Mouse (Mus musculus): ENCODE data around the gene Gnas. TPM values are rescaled to one million over a fixed set of nuclear protein-coding genes. Genes with fewer than 3 reads are reported as not detected.

Gnas gene
- polyA plus RNA-seq, 1 experiment from 2014 or later = 1,252 TPM

- no peak overlapping the region for H3K27ac ChIP-seq (ENCODE audit: low read length)
- H3K9ac ChIP-seq (replicated peaks; ENCODE audit: low read depth) = no peak overlapping the region
- no peak for DNase-seq (ENCODE audit: low spot score)
- H3K4me3 ChIP-seq (ENCODE audit: low read depth, low read length) = no peak overlapping the region
- H3K27me3 ChIP-seq (replicated peaks; ENCODE audit: insufficient read depth, low read length) = no peaks in the 10 kb centered on the region
- no peak for ATAC-seq
- no peaks in the 10 kb centered on the region for H3K36me3 ChIP-seq (ENCODE audit: insufficient read depth, low read length)
- no peaks in the 10 kb centered on the region for H3K9me3 ChIP-seq (ENCODE audit: low read length)
- 76% methylated on average over 9 of the region's 9 CpGs for WGBS
- TF ChIP-seq CTCF (IDR thresholded peaks at IDR 0.05) = no peak
- TF ChIP-seq EP300 (IDR thresholded peaks at IDR 0.05) = no peak
- H3K4me1 ChIP-seq (ENCODE audit: insufficient read depth, low read depth, low read length) = no peaks in the 10 kb centered on the region
- no peak overlapping the region for H3K4me2 ChIP-seq (replicated peaks; ENCODE audit: low read depth, low read length)
These were observed 108.4 kb downstream of the Gnas start for GRCm38 (mm10) chr2:174392554-174392953.

GRCm38 (mm10) chr2:174393383-174393782 lies 109.3 kb downstream of the Gnas start:
- WGBS = 64% methylated on average over 5 of the region's 5 CpGs

More at GRCm38 (mm10) chr2:174393383-174393782, 109.3 kb downstream of the Gnas start:
- Histone ChIP-seq H3K4me2 (replicated peaks; ENCODE audit: low read depth, low read length) (no peak overlapping the region), H3K4me3 (ENCODE audit: low read depth, low read length) (no peak overlapping the region), H3K4me1 (ENCODE audit: insufficient read depth, low read depth, low read length) (no peaks in the 10 kb centered on the region), H3K36me3 (ENCODE audit: insufficient read depth, low read length) (no peaks in the 10 kb centered on the region), H3K9me3 (ENCODE audit: low read length) (no peaks in the 10 kb centered on the region), H3K9ac (replicated peaks; ENCODE audit: low read depth) (no peak overlapping the region), H3K27ac (ENCODE audit: low read length) (no peak overlapping the region), H3K27me3 (replicated peaks; ENCODE audit: insufficient read depth, low read length) (no peaks in the 10 kb centered on the region)
- TF ChIP-seq CTCF (IDR thresholded peaks at IDR 0.05) = no peak
- TF ChIP-seq EP300 (IDR thresholded peaks at IDR 0.05) = no peak
- no peak for ATAC-seq
- DNase-seq (ENCODE audit: low spot score) = no peak

MicroRNAs encoded within 50 kb of the gene (microRNA counts, 519-probe panel; counts per million panel counts)
- not detected for microRNA mmu-miR-296-3p
- 4,863 counts per million, percentile 56 among the panel's probes with 10 or more counts for microRNA mmu-miR-296-5p
- microRNA mmu-miR-298 = not detected

Small RNA genes lying within 50 kb of the gene (microRNA-seq; reads per million reads assigned to microRNA genes)
- not detected for gene Gm27591
- 884 reads per million, percentile 73 among the genes with 10 or more reads in this experiment for gene Mir296
- 549 reads per million, percentile 68 among the genes with 10 or more reads in this experiment for gene Mir298

Other genes starting within 250 kb of the Gnas start
- 5.2 and 7.3 TPM in 2 replicates for gene Stx16, start 208.0 kb upstream of the Gnas start, polyA plus RNA-seq (2015; fragmentation: Nextera tagmentation; extraction: Ambion mirVana)
- gene Npepl1, start 174.0 kb upstream of the Gnas start, polyA plus RNA-seq (2015; fragmentation: Nextera tagmentation; extraction: Ambion mirVana) = 58.0 and 60.2 TPM in 2 replicates
- 4.8 and 9.6 TPM in 2 replicates for gene Gm20721, start 62.4 kb downstream of the Gnas start, polyA plus RNA-seq (2015; fragmentation: Nextera tagmentation; extraction: Ambion mirVana)
- gene Nelfcd, start 131.5 kb downstream of the Gnas start, polyA plus RNA-seq (2015; fragmentation: Nextera tagmentation; extraction: Ambion mirVana) = 54.3 and 59.1 TPM in 2 replicates
- 208 and 222 TPM in 2 replicates for gene Ctsz, start 154.7 kb downstream of the Gnas start, polyA plus RNA-seq (2015; fragmentation: Nextera tagmentation; extraction: Ambion mirVana)
- gene Tubb1, start 166.4 kb downstream of the Gnas start, polyA plus RNA-seq (2015; fragmentation: Nextera tagmentation; extraction: Ambion mirVana) = 10.5 and 11.3 TPM in 2 replicates
- gene Atp5e, start 179.8 kb downstream of the Gnas start, polyA plus RNA-seq (2015; fragmentation: Nextera tagmentation; extraction: Ambion mirVana) = 591 and 652 TPM in 2 replicates
- 64.9 and 68.9 TPM in 2 replicates for gene Prelid3b, start 188.8 kb downstream of the Gnas start, polyA plus RNA-seq (2015; fragmentation: Nextera tagmentation; extraction: Ambion mirVana)